Mouse (Mus musculus) cerebellum, adult 2 months (tissue): Measurements from ENCODE around the gene Spg21. TPM values are rescaled to one million over a fixed set of nuclear protein-coding genes. Genes with fewer than 3 reads are reported as not detected.

Experiments used
- DNase-seq, 2 experiments: peaks; one replicate each; pipeline ENCODE4 v3.0.0; 2021
- H3K27ac ChIP-seq: fragments of 200-500 bp; 2 replicates; pipeline ENCODE4 v1.5.1; 2012; ENCODE audit warnings: low read length, control low read depth, inconsistent platforms; ENCODE audit not compliant: insufficient read depth
- H3K27me3 ChIP-seq: fragments of 200-500 bp; 2 replicates; pipeline ENCODE4 v1.6.1; 2012; ENCODE audit warnings: inconsistent platforms, mild to moderate bottlenecking, low read length, moderate library complexity; ENCODE audit not compliant: control insufficient read depth, insufficient read depth
- H3K4me1 ChIP-seq: fragments of 200-500 bp; 2 replicates; pipeline ENCODE4 v1.6.1; 2011; ENCODE audit warnings: low read length; ENCODE audit not compliant: control insufficient read depth, insufficient read depth
- H3K4me3 ChIP-seq: fragments of 200-500 bp; replicated peaks from 2 replicates; pipeline ENCODE3; 2011; ENCODE audit warnings: mild to moderate bottlenecking, low read depth, low read length, control low read depth; ENCODE audit not compliant: insufficient read depth
- CTCF ChIP-seq: fragments of 200-500 bp; IDR thresholded peaks from 2 replicates; pipeline ENCODE4 v1.5.1; 2011; ENCODE audit warnings: low read depth, mild to moderate bottlenecking, control low read depth, low read length, moderate library complexity, borderline replicate concordance; ENCODE audit not compliant: insufficient read depth
- POLR2A ChIP-seq: fragments of 200-500 bp; IDR thresholded peaks from 2 replicates; pipeline ENCODE4 v1.6.1; 2011; ENCODE audit warnings: low read length, control low read depth, borderline replicate concordance; ENCODE audit not compliant: insufficient read depth
- WGBS: fragments of 180-500 bp; shearing (Covaris S2); methylation state at CpG from one replicate; pipeline ENCODE4 v1.1.7; 2018; 5-methylcytosine and 5-hydroxymethylcytosine counted together
- polyA plus RNA-seq: library from polyadenylated mRNA; depleted of rRNA; stranded (reverse); fragments of >200 nt; gene quantifications from 2 replicates; pipeline ENCODE4 v1.2.3, GENCODE M21; 2012

Spg21 gene
- polyA plus RNA-seq, 1 experiment, result 25.2 TPM

GRCm38 (mm10) chr9:65514851-65515261 lies 54.1 kb downstream of the Spg21 start:
- no peak for TF ChIP-seq CTCF
- no peak for TF ChIP-seq POLR2A
- DNase-seq, result peak; percentile 63 to 71
- Histone ChIP-seq H3K4me3 (no peak overlapping the region), H3K4me1 (peaks cover 15% of the 10 kb centered on the region), H3K27ac (peak overlapping the region; percentile 11; the same call in 1 of the 2 replicates), H3K27me3 (no peaks in the 10 kb centered on the region)
- WGBS, result 10% methylated on average over 3 of the region's 3 CpGs

- H3K4me1 ChIP-seq, result peaks cover 5% of the 10 kb centered on the region; the same call in 1 of the 2 replicates
- 4% methylated on average over 25 of the region's 25 CpGs for whole genome bisulfite sequencing
- TF ChIP-seq CTCF (no peak), POLR2A (no peak)
- no peaks in the 10 kb centered on the region for H3K27me3 ChIP-seq
- DNase-seq, result peak; percentile 50 to 60
- H3K4me3 ChIP-seq, result peak within 1 kb of the TSS; percentile 71
- H3K27ac ChIP-seq, result no peak within 1 kb of the TSS
These were observed 59.2 kb downstream of the Spg21 start, which contains the start of gene Ankdd1a for GRCm38 (mm10) chr9:65519807-65520504. Gene Ankdd1a (minus strand): TSS chr9:65520193.

- no peak for TF ChIP-seq CTCF
- TF ChIP-seq POLR2A, result no peak
- Histone ChIP-seq H3K4me3 (peak overlapping the region; percentile 71), H3K27me3 (no peaks in the 10 kb centered on the region), H3K27ac (no peak overlapping the region), H3K4me1 (no peaks in the 10 kb centered on the region; the same call in 1 of the 2 replicates)
- WGBS, result 9% methylated on average over 11 of the region's 11 CpGs
- DNase-seq, result no peak
These were observed 59.7 kb downstream of the Spg21 start for GRCm38 (mm10) chr9:65520505-65520876.

- WGBS, result 20% methylated on average over 14 of the region's 14 CpGs
- TF ChIP-seq POLR2A (no peak), CTCF (peak; percentile 97)
- Histone ChIP-seq H3K27me3 (no peaks in the 10 kb centered on the region), H3K4me1 (no peaks in the 10 kb centered on the region; the same call in 1 of the 2 replicates), H3K4me3 (no peak overlapping the region), H3K27ac (no peak overlapping the region)
- peak; percentile 70 to 72 for DNase-seq
These were observed 63.0 kb downstream of the Spg21 start for GRCm38 (mm10) chr9:65523611-65524364.

- no peak overlapping the region for H3K4me3 ChIP-seq
- H3K4me1 ChIP-seq, result no peaks in the 10 kb centered on the region; the same call in 1 of the 2 replicates
- H3K27me3 ChIP-seq, result no peaks in the 10 kb centered on the region
- no peak for DNase-seq
- TF ChIP-seq CTCF (no peak), POLR2A (no peak)
- WGBS, result 81% methylated on average over 10 of the region's 10 CpGs
- H3K27ac ChIP-seq, result no peak overlapping the region
These were observed 64.9 kb downstream of the Spg21 start for GRCm38 (mm10) chr9:65525445-65526195.

GRCm38 (mm10) chr9:65528417-65529038 lies 67.8 kb downstream of the Spg21 start:
- TF ChIP-seq POLR2A (no peak), CTCF (no peak)
- Histone ChIP-seq H3K4me3 (no peak overlapping the region), H3K4me1 (no peaks in the 10 kb centered on the region; the same call in 1 of the 2 replicates), H3K27me3 (no peaks in the 10 kb centered on the region), H3K27ac (no peak overlapping the region)
- 54% methylated on average over 6 of the region's 6 CpGs for WGBS
- DNase-seq, result no peak

GRCm38 (mm10) chr9:65529659-65530058 lies 68.9 kb downstream of the Spg21 start:
- no peaks in the 10 kb centered on the region for H3K27me3 ChIP-seq
- TF ChIP-seq CTCF (no peak), POLR2A (no peak)
- H3K4me1 ChIP-seq, result no peaks in the 10 kb centered on the region
- H3K27ac ChIP-seq, result no peak overlapping the region
- 65% methylated on average over 8 of the region's 8 CpGs for WGBS
- DNase-seq, result no peak
- no peak overlapping the region for H3K4me3 ChIP-seq
